Mouse (Mus musculus) neural tube, embryonic 12.5 days (tissue): ENCODE measurements around the gene Lpp. TPM values are rescaled to one million over a fixed set of nuclear protein-coding genes. Genes with fewer than 3 reads are reported as not detected.
A peak's percentile ranks its signal among the peaks of the same experiment; 100 is the strongest.
"Not testable (repeated sequence)": the region's sequence is repeated elsewhere in the genome, so short reads cannot be mapped to it uniquely, and the experiment has no call there.

Experiments used
- ATAC-seq: fragments of 200-750 bp; cut with Nextera tagmentation; 2 replicates; pipeline ENCODE4 v1.8.0; 2017; ENCODE audit warnings: low read depth, mild to moderate bottlenecking, moderate TSS enrichment, moderate library complexity; ENCODE audit not compliant: low FRiP score
- H3K27ac ChIP-seq: fragments of 300-500 bp; sonication (generic); 2 replicates; pipeline ENCODE4 v1.5.1; 2016
- H3K27me3 ChIP-seq: fragments of 300-500 bp; sonication (generic); replicated peaks from 2 replicates; pipeline ENCODE4 v1.6.1; 2016; ENCODE audit warnings: mild to moderate bottlenecking
- H3K36me3 ChIP-seq: fragments of 300-500 bp; sonication (generic); 2 replicates; pipeline ENCODE4 v1.6.1; 2016; ENCODE audit warnings: mild to moderate bottlenecking
- H3K4me1 ChIP-seq: fragments of 300-500 bp; sonication (generic); 2 replicates; pipeline ENCODE4 v1.6.1; 2016
- H3K4me2 ChIP-seq: fragments of 300-500 bp; sonication (generic); replicated peaks from 2 replicates; pipeline ENCODE4 v1.6.1; 2016; ENCODE audit warnings: mild to moderate bottlenecking
- H3K4me3 ChIP-seq: fragments of 300-500 bp; sonication (generic); 2 replicates; pipeline ENCODE4 v1.5.1; 2016
- H3K9ac ChIP-seq: fragments of 300-500 bp; sonication (generic); 2 replicates; pipeline ENCODE4 v1.6.1; 2016; ENCODE audit warnings: mild to moderate bottlenecking
- H3K9me3 ChIP-seq: fragments of 300-500 bp; sonication (generic); 2 replicates; pipeline ENCODE4 v1.6.1; 2016; ENCODE audit warnings: mild to moderate bottlenecking
- WGBS: fragments of 180-500 bp; shearing (Covaris S2); methylation state at CpG from one replicate; pipeline ENCODE4 v1.1.7; 2016; 5-methylcytosine and 5-hydroxymethylcytosine counted together
- polyA plus RNA-seq: library from polyadenylated mRNA; unstranded; fragments of >200 nt; fragmentation: Nextera tagmentation; extraction: Ambion mirVana; gene quantifications from 2 replicates; pipeline ENCODE4 v1.2.1, GENCODE M21; 2016

Gene Lpp
- polyA plus RNA-seq, 1 experiment from 2014 or later = 18.8 TPM

DNA sequence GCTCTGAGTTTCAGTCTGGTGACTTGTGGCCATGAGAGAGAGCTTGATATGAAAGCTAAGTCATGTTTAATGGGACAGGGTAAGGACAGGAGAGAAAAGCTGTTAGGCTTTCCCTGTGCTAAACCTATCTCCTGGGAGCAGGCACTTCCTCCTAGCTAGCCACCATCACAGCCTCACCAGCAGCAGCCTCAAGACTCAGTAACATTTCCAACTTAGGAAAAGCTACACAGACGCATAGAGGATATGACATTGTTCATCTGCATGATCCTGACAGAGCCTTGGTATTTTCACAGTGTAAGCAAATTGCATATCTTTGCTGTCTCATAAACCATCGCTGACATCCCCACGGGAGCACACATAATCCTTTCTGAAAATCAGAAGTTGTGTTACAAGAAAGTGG lies 598.7 kb downstream of the Lpp start:
- ATAC-seq = no peak
- Histone ChIP-seq H3K4me1 (no peaks in the 10 kb centered on the region), H3K9me3 (no peaks in the 10 kb centered on the region), H3K4me2 (no peak overlapping the region), H3K27ac (no peak overlapping the region), H3K27me3 (no peaks in the 10 kb centered on the region), H3K36me3 (no peaks in the 10 kb centered on the region), H3K9ac (no peak overlapping the region), H3K4me3 (no peak overlapping the region)
- 89% methylated on average over 3 of the region's 3 CpGs for WGBS

DNA sequence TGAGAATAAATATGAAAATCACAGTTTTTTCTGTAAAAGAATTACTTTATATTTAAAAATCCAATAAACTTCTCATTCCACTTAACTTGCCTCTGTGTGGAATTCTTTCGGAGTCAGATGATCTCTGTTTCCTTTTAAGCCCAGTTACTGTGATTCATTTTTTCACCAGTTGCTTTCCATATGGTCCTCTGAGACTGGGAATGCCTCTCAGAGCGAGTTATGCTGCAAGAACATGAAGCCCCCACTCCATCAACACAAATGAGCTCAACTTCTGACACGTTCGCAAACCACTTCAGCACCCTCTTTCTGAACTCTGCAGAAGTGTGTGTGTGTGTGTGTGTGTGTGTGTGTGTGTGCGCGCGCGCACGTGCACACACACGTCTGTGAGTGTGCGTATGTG lies 599.2 kb downstream of the Lpp start:
- 93% methylated on average over 11 of the region's 11 CpGs for WGBS
- Histone ChIP-seq H3K4me1 (no peaks in the 10 kb centered on the region), H3K9me3 (no peaks in the 10 kb centered on the region)

DNA sequence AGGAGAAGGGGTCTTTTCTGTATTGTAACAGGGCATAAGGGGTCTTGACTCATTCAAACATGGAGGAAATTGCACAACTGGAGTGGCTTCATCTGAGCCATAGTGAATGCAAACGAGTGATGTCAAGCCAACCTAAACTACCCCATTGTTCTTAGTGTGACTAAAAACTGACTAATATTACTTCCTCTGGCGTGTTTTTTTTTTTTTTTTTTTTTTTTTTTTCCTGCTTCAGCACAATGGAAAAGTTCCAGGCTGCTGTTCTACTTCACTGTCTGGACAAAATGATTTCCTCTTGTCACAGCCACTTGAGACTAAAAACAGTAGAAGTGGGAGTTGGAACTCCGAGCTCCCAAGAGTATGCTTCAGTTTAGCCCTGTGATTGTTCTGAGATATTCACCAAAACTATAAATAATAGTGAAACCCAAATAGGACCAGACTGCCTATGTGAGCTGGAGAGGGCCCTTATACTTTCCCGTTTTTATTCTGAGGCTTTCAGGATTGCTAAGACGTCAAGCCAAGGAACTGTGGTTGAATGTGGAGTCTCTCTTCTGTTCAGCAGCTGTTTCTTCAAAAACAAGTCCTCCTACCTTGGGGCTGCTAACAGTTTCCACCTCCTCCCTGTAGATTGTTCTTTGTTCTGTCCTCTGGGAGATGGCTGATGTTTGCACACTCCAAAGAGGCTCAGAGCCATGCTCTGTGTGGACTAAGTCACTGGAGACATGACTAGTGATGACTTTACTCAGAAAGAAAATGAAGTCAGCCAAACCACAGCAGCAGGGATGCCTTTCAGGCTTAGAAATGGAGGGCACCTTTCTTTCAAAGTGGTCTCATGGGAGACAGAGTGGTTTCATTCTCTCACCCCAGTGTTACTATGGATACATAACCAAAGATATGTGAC lies 617.9 kb downstream of the Lpp start:
- Histone ChIP-seq H3K36me3 (no peaks in the 10 kb centered on the region), H3K27me3 (no peaks in the 10 kb centered on the region), H3K4me3 (no peak overlapping the region), H3K4me2 (no peak overlapping the region), H3K4me1 (0 out of 2 replicates have a peak, but pooled peaks cover 1% of the 10 kb centered on the region), H3K27ac (no peak overlapping the region), H3K9ac (no peak overlapping the region), H3K9me3 (no peaks in the 10 kb centered on the region)
- WGBS = 72% methylated on average over 5 of the region's 5 CpGs
- no peak for ATAC-seq

More for the DNA sequence above, 599.2 kb downstream of the Lpp start:
- Histone ChIP-seq H3K27ac (no peak overlapping the region), H3K27me3 (no peaks in the 10 kb centered on the region), H3K4me2 (no peak overlapping the region), H3K9ac (no peak overlapping the region), H3K4me3 (no peak overlapping the region), H3K36me3 (no peaks in the 10 kb centered on the region)
- no peak for ATAC-seq

DNA sequence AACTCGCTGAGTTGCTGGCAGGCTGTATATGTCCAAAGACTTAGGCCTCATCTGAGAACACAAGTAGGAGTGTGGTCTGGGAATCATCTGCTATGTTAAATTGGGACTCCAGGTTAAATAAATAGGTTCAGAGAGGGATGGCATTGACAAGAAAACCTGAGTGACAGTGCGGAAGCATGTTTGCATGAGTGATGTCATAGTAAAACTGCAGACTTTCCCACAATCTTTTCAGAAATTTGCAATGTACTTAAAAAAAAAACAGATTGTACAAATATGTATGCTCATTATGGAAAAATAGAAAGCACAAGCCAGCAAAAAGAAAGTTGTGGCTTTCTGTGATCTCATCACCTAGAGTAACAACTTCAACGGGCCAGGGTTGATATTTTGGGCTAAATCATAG lies 619.6 kb downstream of the Lpp start:
- Histone ChIP-seq H3K27me3 (no peaks in the 10 kb centered on the region), H3K4me1 (0 out of 2 replicates have a peak, but pooled peaks cover 9% of the 10 kb centered on the region), H3K9ac (no peak overlapping the region), H3K9me3 (no peaks in the 10 kb centered on the region), H3K4me3 (no peak overlapping the region), H3K4me2 (no peak overlapping the region), H3K27ac (no peak overlapping the region), H3K36me3 (no peaks in the 10 kb centered on the region)
- WGBS = 89% methylated on average over 3 of the region's 3 CpGs
- no peak for ATAC-seq

DNA sequence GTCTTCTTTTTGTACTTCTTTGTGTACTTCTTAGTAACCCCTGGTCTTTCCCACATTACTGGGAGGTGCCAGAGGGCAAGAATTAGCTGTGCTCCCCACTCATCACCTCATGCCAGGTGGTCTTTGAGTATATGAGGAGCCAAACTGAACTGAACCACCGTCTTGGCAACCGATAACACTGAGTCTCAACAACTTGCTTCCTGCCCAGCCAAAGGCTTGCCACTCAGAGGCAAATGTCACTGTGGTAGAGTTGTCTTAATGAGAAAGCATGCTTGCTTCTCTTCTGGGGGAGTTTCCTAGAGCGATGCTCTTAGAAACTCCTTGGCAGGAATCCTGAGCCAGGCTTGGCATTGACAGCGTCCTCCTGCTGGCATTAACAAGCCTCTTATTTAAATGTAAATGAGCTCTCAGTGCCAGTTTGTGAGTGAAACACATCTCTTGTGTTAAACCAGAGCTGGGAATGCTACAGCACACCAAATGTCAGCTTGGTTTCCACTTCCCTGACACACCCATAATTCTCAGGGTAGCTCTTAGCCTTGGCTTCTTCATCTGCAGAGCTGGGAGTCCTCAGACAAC lies 623.0 kb downstream of the Lpp start:
- H3K27ac ChIP-seq = no peak overlapping the region
- peak; percentile 83 for ATAC-seq

DNA sequence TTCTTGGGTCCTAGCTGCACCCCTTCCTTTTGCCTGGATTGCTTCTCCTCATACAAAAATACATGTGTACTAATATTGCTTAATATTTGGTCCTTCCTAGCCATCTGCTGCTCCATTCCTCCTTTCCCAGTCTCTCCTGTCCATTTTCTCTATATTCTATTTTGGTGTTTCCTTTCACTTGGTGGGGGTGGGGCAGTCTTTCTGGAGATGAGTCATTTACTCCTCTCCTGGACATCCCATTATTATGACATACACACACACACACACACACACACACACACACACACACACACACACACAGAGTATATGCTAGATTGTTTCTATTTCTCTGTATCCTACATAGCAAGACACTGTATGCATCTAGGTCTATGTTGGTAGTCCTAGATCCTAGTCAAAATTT lies 623.7 kb downstream of the Lpp start:
- Histone ChIP-seq H3K27me3 (no peaks in the 10 kb centered on the region), H3K9ac (no peak overlapping the region), H3K27ac (no peak overlapping the region), H3K4me3 (no peak overlapping the region), H3K36me3 (no peaks in the 10 kb centered on the region), H3K4me2 (no peak overlapping the region), H3K4me1 (0 out of 2 replicates have a peak, but pooled peaks cover 9% of the 10 kb centered on the region), H3K9me3 (no peaks in the 10 kb centered on the region)
- ATAC-seq = no peak

More for the DNA sequence above, 623.0 kb downstream of the Lpp start:
- H3K4me2 ChIP-seq = no peak overlapping the region
- no peaks in the 10 kb centered on the region for H3K9me3 ChIP-seq
- 35% methylated on average over 4 of the region's 4 CpGs for WGBS
- H3K4me3 ChIP-seq = no peak overlapping the region
- H3K27me3 ChIP-seq = no peaks in the 10 kb centered on the region
- H3K9ac ChIP-seq = no peak overlapping the region
- H3K4me1 ChIP-seq = 0 out of 2 replicates have a peak, but pooled peaks cover 9% of the 10 kb centered on the region
- H3K36me3 ChIP-seq = no peaks in the 10 kb centered on the region

DNA sequence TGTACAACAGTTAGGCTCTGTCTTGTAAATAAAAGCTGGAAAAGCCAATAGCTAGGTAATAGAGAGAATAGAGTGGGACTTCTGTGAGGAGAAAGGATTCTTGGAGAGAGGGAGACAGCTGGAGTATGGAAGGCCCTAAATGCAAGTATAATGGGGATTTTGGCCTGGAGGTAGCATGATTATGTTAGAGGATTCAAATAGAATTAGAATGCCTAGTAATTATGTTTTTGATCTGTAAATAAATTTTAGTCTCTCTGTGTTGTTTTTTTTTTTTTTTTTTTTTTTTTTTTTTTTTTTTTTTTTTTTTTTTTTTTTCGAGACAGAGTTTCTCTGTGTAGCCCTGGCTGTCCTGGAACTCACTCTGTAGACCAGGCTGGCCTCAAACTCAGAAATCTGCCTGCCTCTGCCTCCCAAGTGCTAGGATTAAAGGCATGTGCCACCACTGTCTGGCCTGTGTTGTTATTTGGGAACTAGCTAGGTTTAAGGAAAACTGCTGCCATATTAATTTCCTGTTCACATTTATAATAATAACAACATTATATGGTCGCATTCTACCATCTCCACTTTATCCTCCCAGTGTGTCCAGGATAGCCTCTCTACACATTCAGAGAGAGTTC lies 628.5 kb downstream of the Lpp start:
- not testable (repeated sequence) for H3K9me3 ChIP-seq, ATAC-seq, H3K27ac ChIP-seq, H3K4me1 ChIP-seq, H3K36me3 ChIP-seq, H3K4me2 ChIP-seq, H3K27me3 ChIP-seq, H3K9ac ChIP-seq, H3K4me3 ChIP-seq
- whole genome bisulfite sequencing = 80% methylated on average over 2 of the region's 2 CpGs

DNA sequence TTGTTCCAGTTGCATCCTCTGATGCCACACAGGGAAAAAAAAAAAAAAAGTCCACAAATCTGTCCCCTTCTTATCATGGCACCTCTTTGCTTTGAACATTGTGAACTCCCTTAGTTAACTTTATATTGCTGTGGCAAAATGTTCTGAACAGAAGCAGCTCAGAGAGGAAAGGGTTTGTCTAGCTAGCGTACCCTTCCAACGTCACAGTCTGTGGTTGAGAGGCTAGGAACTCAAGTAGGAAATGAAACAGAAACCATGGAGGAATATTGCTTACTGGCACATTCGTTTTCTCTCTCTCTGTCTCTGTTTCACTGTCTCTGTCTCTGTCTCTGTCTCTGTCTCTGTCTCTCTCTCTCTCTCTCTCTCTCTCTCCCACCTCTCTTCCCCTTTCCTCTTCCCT lies 631.3 kb downstream of the Lpp start:
- WGBS = 90% methylated on average over 3 of the region's 3 CpGs
- Histone ChIP-seq H3K4me3 (no peak overlapping the region), H3K9ac (no peak overlapping the region), H3K4me2 (no peak overlapping the region), H3K36me3 (no peaks in the 10 kb centered on the region), H3K9me3 (no peaks in the 10 kb centered on the region), H3K4me1 (no peaks in the 10 kb centered on the region), H3K27me3 (no peaks in the 10 kb centered on the region), H3K27ac (no peak overlapping the region)
- no peak for ATAC-seq

DNA sequence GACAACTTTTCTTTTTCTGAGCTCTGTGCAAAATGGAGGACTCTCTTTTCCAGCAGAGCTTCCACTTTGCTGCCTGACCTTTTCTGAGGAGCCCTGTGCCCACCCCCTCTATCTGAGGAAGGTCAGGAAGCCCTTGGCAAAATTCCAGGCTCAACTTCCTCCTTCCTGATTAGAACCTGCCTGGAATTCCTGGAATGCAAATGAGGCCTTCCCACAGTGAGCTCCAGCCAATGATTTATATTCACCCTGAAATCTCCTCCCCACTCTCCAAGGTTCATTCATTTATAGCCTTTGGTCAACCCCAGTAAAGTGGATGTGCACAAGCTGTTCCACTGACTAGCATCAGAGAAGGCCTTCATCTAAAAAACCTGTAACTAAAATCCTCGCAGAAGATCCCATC lies 632.9 kb downstream of the Lpp start:
- no peaks in the 10 kb centered on the region for H3K36me3 ChIP-seq
- 76% methylated on average over 1 of the region's 1 CpGs for WGBS
- H3K27me3 ChIP-seq = no peaks in the 10 kb centered on the region
- H3K4me3 ChIP-seq = no peak overlapping the region
- H3K9ac ChIP-seq = no peak overlapping the region
- ATAC-seq = no peak
- H3K4me2 ChIP-seq = no peak overlapping the region
- no peaks in the 10 kb centered on the region for H3K4me1 ChIP-seq
- H3K9me3 ChIP-seq = no peaks in the 10 kb centered on the region
- no peak overlapping the region for H3K27ac ChIP-seq

DNA sequence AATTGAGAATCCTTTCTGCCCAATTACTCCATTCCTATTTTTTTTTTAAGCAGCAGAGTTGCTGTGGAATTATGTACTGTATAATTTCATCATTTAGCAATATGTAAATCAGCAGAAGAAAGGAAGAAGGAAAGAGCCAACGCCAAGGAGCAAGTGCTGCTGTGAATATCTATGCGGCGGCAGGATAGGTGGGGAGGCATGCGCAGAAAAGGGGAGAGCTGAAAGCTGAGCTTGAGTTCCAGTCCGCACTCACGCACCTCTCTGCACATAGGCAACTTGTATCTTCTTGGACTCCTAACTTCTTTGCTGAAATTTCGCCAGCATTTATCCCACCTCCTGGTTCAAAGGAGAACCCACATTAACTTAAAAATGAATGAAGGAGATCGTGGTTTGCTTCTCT lies 636.2 kb downstream of the Lpp start:
- Histone ChIP-seq H3K4me1 (no peaks in the 10 kb centered on the region), H3K4me2 (no peak overlapping the region), H3K9ac (no peak overlapping the region), H3K27me3 (no peaks in the 10 kb centered on the region), H3K27ac (no peak overlapping the region), H3K36me3 (no peaks in the 10 kb centered on the region), H3K4me3 (no peak overlapping the region), H3K9me3 (no peaks in the 10 kb centered on the region)
- no peak for ATAC-seq
- WGBS = 86% methylated on average over 8 of the region's 8 CpGs

DNA sequence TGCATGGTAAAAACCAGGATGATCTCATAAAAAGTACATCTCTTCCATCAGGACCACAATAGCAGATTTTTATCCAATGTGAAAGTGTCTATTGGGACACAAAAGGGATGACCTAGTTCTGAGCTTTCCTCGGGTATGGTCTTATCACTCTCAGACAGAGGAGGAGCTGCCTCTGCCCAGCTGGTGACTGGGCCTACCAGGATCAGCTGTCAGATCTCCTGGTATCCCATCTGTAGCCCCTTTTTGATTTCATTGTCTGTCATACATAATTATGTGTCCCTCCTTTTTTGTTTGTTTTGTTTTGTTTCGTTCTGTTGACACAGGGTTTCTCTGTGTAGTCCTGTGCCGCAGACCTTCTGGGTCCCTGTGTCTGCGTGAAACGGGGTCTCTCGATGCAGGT lies 644.1 kb downstream of the Lpp start:
- Histone ChIP-seq H3K27me3 (no peaks in the 10 kb centered on the region), H3K36me3 (no peaks in the 10 kb centered on the region), H3K4me3 (no peak overlapping the region), H3K27ac (no peak overlapping the region), H3K9ac (no peak overlapping the region), H3K9me3 (no peaks in the 10 kb centered on the region), H3K4me2 (no peak overlapping the region), H3K4me1 (no peaks in the 10 kb centered on the region)
- WGBS = 80% methylated on average over 6 of the region's 6 CpGs
- ATAC-seq = no peak

DNA sequence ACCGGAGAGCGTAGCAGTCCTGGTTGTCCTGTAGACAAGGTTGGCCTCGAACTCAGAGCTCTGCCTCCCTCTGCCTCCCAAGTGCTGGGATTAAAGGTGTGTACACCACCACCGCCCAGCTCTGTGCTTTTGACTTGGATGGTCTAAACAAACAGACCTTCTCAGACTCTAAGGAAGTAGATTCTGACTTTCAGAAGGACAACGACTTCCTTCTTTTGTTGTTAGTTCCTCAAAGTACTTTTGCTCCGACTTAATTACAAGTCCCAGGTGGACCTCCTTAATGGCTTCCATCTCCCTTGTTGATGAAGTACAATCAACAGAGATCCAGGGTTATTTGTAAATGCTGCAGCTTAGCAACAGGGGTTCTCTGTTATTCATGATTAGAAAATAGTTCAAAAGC lies 645.2 kb downstream of the Lpp start:
- H3K27me3 ChIP-seq = no peaks in the 10 kb centered on the region
- H3K27ac ChIP-seq = no peak overlapping the region
- H3K4me2 ChIP-seq = no peak overlapping the region
- H3K9me3 ChIP-seq = no peaks in the 10 kb centered on the region
- H3K9ac ChIP-seq = no peak overlapping the region
- no peak for ATAC-seq
- H3K36me3 ChIP-seq = no peaks in the 10 kb centered on the region
- no peaks in the 10 kb centered on the region for H3K4me1 ChIP-seq
- H3K4me3 ChIP-seq = no peak overlapping the region
- WGBS = 88% methylated on average over 6 of the region's 6 CpGs
